Mouse (Mus musculus) right cerebral cortex, postnatal 25 days (tissue): ENCODE measurements at regions not wholly inside any gene's neighbourhood (a gene's known extent, or its start where the extent isn't known, plus 50 kb on each side); places are given as distances from the start of the nearest gene placed in this dataset.

Source experiments
- DNase-seq: peaks from one replicate; pipeline ENCODE4 v3.0.0; 2022

DNA sequence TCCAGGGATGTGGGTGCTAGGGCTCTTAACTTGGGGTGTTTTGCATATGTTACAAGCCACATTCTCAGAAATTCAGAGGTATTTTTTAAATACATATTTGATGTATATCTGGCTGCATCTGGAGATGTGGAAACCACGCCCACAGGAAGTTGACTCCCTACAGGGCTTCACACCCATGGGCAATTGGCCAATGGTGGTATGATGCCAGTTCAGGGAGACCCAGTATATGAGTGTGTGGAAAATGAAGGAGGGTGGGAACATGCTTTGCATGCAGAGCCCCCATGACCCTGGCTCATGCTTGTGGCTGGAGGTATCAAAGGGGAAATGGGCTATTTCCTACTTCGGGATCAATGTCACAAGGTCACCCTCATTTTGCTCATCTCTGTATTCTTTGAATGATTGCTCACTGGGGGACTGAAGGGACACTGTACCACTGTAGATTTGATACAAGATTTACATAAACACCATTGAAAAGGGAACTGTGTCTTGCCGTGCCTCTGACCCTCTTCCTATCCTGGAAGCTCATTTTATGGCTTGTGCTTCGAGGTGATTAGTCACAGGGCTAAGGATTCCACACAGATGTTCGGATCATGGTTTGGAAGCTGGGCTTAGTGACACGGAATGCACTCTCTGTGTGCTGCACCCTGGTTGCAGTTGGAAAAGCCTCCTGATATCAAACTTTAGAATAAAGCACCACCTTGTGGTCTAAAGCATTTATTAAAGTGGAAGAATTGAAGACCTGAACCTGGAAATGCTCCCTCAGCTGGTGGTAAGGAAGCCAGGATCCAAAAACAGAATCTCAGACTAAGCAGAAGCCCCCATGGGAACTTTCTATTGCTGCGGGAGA, 56.8 kb upstream of the Edn1 start:
- peak; percentile 21 for DNase-seq

DNA sequence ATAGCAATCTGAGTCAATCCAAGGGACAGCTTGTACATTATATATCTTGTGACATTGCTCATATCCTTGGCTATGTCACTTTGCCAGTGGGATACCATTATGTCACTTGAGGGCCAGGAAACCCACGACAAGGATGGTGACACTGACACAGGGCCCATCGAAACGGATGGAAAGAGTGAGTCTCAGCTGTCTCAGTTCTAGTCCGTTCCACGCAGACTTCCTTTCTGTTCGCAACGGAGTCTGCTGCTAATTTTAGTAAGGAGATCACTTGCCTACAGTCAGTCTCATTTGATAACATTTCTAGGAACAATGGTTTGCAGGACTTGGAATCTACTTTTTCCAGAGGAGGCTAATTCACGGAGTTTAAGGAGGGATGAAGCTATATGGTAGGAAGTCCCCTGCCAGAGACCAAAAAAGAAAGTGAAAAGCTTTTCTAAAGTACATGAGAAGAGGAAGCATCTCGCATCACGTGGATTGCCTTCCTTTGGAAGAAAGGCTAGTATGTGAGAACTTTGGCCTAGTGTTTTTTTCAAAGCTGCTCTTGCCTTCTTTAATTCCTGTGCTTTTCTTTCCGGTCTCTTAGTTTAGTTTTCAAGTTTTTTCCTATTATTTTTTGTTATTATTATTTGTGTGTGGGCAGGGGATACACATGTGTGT, 55.4 kb upstream of the Edn1 start:
- DNase-seq: no peak
